ENCODE assay signal across 12 mouse cellular contexts in the genomic region with DNA sequence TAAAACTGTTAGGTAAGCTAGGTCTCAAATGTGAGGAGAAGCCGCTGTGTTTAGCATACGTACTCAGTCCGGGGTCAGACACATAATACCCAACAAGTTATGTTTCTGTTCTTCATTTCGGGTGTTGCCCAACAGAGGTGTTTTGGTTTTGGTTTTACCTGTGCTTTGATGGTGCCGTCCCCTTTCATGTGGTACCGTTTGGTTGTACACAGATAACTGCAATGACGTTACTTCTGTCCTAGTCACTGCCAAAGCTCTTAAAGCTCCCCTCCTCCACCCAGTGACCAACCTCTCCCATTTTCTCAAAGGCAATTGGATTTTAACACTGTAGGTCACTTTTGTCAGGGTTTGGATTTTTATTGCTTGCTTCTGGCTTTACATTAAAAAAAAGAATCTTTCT.
DNase-seq lines count a peak whose midpoint lies in the region; ATAC-seq lines count a peak whose summit lies in the region.
"Had no signal": no experiment of that assay in that cellular context is flagged by ENCODE, and none has a peak within 500 bp of the region (broad histone marks: within the 10 kb centered on the region; RNA-seq: fewer than 3 reads in every experiment).

No protein-coding gene starts in this region.

- 66% methylated on average over 7 of the region's 7 CpGs for WGBS in intestine, embryonic 14.5 days
- WGBS in intestine, embryonic 16.5 days = 73% methylated on average over 7 of the region's 7 CpGs

- H3K4me1 ChIP-seq in intestine, embryonic 14.5 days (replicated peaks; ENCODE audit: control insufficient read depth, insufficient read depth, low read length) = peaks cover 7% of the 10 kb centered on the region
- H3K4me1 ChIP-seq in intestine, embryonic 16.5 days (ENCODE audit: control insufficient read depth, insufficient read depth, low read length) = no peaks in the 10 kb centered on the region
- H3K4me1 ChIP-seq: forebrain, embryonic 15.5 days had no signal

- H3K4me2 ChIP-seq in intestine, embryonic 14.5 days (ENCODE audit: low read length) = peak overlapping the region; percentile 48
- H3K4me2 ChIP-seq in intestine, embryonic 16.5 days (ENCODE audit: low read depth, low read length) = no peak overlapping the region
- H3K4me2 ChIP-seq: embryonic facial prominence, embryonic 13.5 days; forebrain, embryonic 15.5 days had no signal

- no peak overlapping the region for H3K4me3 ChIP-seq in intestine, embryonic 14.5 days (ENCODE audit: low read depth, low read length)
- no peak overlapping the region for H3K4me3 ChIP-seq in intestine, embryonic 16.5 days (ENCODE audit: low read length)
- H3K4me3 ChIP-seq: embryonic facial prominence, embryonic 13.5 days; forebrain, embryonic 15.5 days had no signal

- H3K9ac ChIP-seq in intestine, embryonic 14.5 days (ENCODE audit: low read length) = no peak overlapping the region
- no peak overlapping the region for H3K9ac ChIP-seq in intestine, embryonic 16.5 days (ENCODE audit: low read depth, low read length)
- H3K9ac ChIP-seq: embryonic facial prominence, embryonic 13.5 days; forebrain, embryonic 15.5 days had no signal

- no peaks in the 10 kb centered on the region for H3K27me3 ChIP-seq in intestine, embryonic 14.5 days (replicated peaks; ENCODE audit: control insufficient read depth, insufficient read depth, low read length)
- H3K27me3 ChIP-seq in intestine, embryonic 16.5 days (replicated peaks; ENCODE audit: control insufficient read depth, insufficient read depth, low read length) = no peaks in the 10 kb centered on the region
- no peaks in the 10 kb centered on the region for H3K27me3 ChIP-seq in splenic B cell, adult 2 months (ENCODE audit: control insufficient read depth, insufficient read depth, low read length, poor library complexity, severe bottlenecking)
- H3K27me3 ChIP-seq: embryonic facial prominence, embryonic 13.5 days; forebrain, embryonic 15.5 days had no signal

- H3K27ac ChIP-seq in intestine, embryonic 14.5 days (ENCODE audit: low read depth) = no peak overlapping the region
- no peak overlapping the region for H3K27ac ChIP-seq in intestine, embryonic 16.5 days (ENCODE audit: low read length)
- H3K27ac ChIP-seq: embryonic facial prominence, embryonic 13.5 days; forebrain, embryonic 15.5 days had no signal

- DNase-seq in intestine, embryonic 14.5 days (ENCODE audit: low spot score) = no peak
- DNase-seq in CD4-positive, CD25-positive, alpha-beta regulatory T cell, adult 2 months (ENCODE audit: low read depth, low spot score) = peak; percentile 92
- peak; percentile 61 for DNase-seq in splenic B cell, adult 2 months (ENCODE audit: low read depth, low spot score)
- no peak for DNase-seq in embryo, embryonic 10.5 days (ENCODE audit: low spot score)
- no peak for DNase-seq in layer of hippocampus, adult 9-10 months (ENCODE audit: low spot score)
- DNase-seq: cerebellum, postnatal 14 days; layer of hippocampus, adult 9-11 months; liver had no signal

- no peak for ATAC-seq in intestine, embryonic 14.5 days (replicated peaks; ENCODE audit: low FRiP score, low TSS enrichment, low read depth)
- no peak for ATAC-seq in intestine, embryonic 16.5 days
- ATAC-seq in activated CD4-positive, CD25-positive, alpha-beta regulatory T cell, adult 4 months = peak; percentile 90
- ATAC-seq: forebrain, embryonic 15.5 days had no signal

- no peaks in the 10 kb centered on the region for H3K36me3 ChIP-seq in intestine, embryonic 14.5 days (ENCODE audit: control insufficient read depth, insufficient read depth, low read length)
- no peaks in the 10 kb centered on the region for H3K36me3 ChIP-seq in intestine, embryonic 16.5 days (ENCODE audit: control insufficient read depth, insufficient read depth, low read length)
- no peaks in the 10 kb centered on the region for H3K36me3 ChIP-seq in splenic B cell, adult 2 months (ENCODE audit: control insufficient read depth, insufficient read depth, low read length, poor library complexity, severe bottlenecking)
- H3K36me3 ChIP-seq: embryonic facial prominence, embryonic 13.5 days; forebrain, embryonic 15.5 days had no signal

- no peaks in the 10 kb centered on the region for H3K9me3 ChIP-seq in intestine, embryonic 14.5 days (ENCODE audit: control insufficient read depth, low read length)
- no peaks in the 10 kb centered on the region for H3K9me3 ChIP-seq in intestine, embryonic 16.5 days (ENCODE audit: control insufficient read depth, low read length)
- H3K9me3 ChIP-seq: embryonic facial prominence, embryonic 13.5 days; forebrain, embryonic 15.5 days had no signal

Comparison
In these comparisons a context has a peak if more than half of its experiments do, and no peak if none do; other contexts are left out.
1. DNase-seq: peak in CD4-positive, CD25-positive, alpha-beta regulatory T cell, adult 2 months (single experiment) and splenic B cell, adult 2 months (single experiment); none in intestine, embryonic 14.5 days (single experiment), embryo, embryonic 10.5 days (single experiment) and layer of hippocampus, adult 9-10 months (single experiment).